In genomic region chr9:67795205-67795675, GRCm38 (mm10) we compare ENCODE assay signal across 9 mouse cellular contexts. TPM values are rescaled to one million over a fixed set of nuclear protein-coding genes. Genes with fewer than 3 reads are reported as not detected.
DNase-seq lines count a peak whose midpoint lies in the region; ATAC-seq and TF ChIP-seq lines count a peak whose summit lies in the region.
"Had no signal": no experiment of that assay in that cellular context is flagged by ENCODE, and none has a peak within 500 bp of the region (broad histone marks: within the 10 kb centered on the region; RNA-seq: fewer than 3 reads in every experiment).

No protein-coding gene starts in this region.

- H3K4me1 ChIP-seq in liver, adult 2 months (ENCODE audit: control insufficient read depth, insufficient read depth, low read length) = no peaks in the 10 kb centered on the region
- no peaks in the 10 kb centered on the region for H3K4me1 ChIP-seq in liver, embryonic 12.5 days
- H3K4me1 ChIP-seq in hindbrain, postnatal 0 days (ENCODE audit: insufficient read depth, low read length) = peaks cover 14% of the 10 kb centered on the region; the same call in 1 of the 2 replicates
- H3K4me1 ChIP-seq in stomach, embryonic 15.5 days = no peaks in the 10 kb centered on the region
- H3K4me1 ChIP-seq in kidney, embryonic 15.5 days = peaks cover 11% of the 10 kb centered on the region; the same call in 1 of the 2 replicates

- no peak for ATAC-seq in liver, embryonic 12.5 days
- ATAC-seq in hindbrain, postnatal 0 days = peak; percentile 66; the same call in 1 of the 2 replicates
- ATAC-seq in stomach, embryonic 15.5 days (ENCODE audit: insufficient read depth, low FRiP score, low read depth) = no peak
- no peak for ATAC-seq in kidney, embryonic 15.5 days (replicated peaks; ENCODE audit: low FRiP score)

- no peaks in the 10 kb centered on the region for H3K79me2 ChIP-seq in liver, adult 2 months (ENCODE audit: control insufficient read depth, insufficient read depth, low read length)

- TF ChIP-seq CTCF in liver, adult 2 months (IDR thresholded peaks at IDR 0.05; ENCODE audit: low read depth, low read length) = no peak
- TF ChIP-seq CTCF in hindbrain, postnatal 0 days (IDR thresholded peaks at IDR 0.05; ENCODE audit: low read depth) = no peak

- TF ChIP-seq POLR2A in liver, adult 2 months (IDR thresholded peaks at IDR 0.05; ENCODE audit: extremely low read depth, insufficient read depth, low read length) = no peak

- H3K4me3 ChIP-seq in liver, adult 2 months (ENCODE audit: insufficient read depth, low read depth, low read length) = no peak overlapping the region
- H3K4me3 ChIP-seq in liver, embryonic 12.5 days = no peak overlapping the region
- H3K4me3 ChIP-seq in hindbrain, postnatal 0 days (ENCODE audit: low read length) = no peak overlapping the region
- no peak overlapping the region for H3K4me3 ChIP-seq in stomach, embryonic 15.5 days (replicated peaks)
- no peak overlapping the region for H3K4me3 ChIP-seq in kidney, embryonic 15.5 days (replicated peaks)

- H3K27me3 ChIP-seq in liver, adult 2 months (ENCODE audit: control insufficient read depth, insufficient read depth, low read length) = no peaks in the 10 kb centered on the region
- peaks cover 14% of the 10 kb centered on the region for H3K27me3 ChIP-seq in liver, embryonic 12.5 days (replicated peaks)
- no peaks in the 10 kb centered on the region for H3K27me3 ChIP-seq in hindbrain, postnatal 0 days (ENCODE audit: insufficient read depth, low read length)
- H3K27me3 ChIP-seq in stomach, embryonic 15.5 days (replicated peaks) = no peaks in the 10 kb centered on the region
- H3K27me3 ChIP-seq in kidney, embryonic 15.5 days = no peaks in the 10 kb centered on the region

- no peak overlapping the region for H3K9ac ChIP-seq in liver, adult 2 months (ENCODE audit: low read depth, low read length)
- H3K9ac ChIP-seq in liver, embryonic 12.5 days = no peak overlapping the region
- H3K9ac ChIP-seq in hindbrain, postnatal 0 days (replicated peaks; ENCODE audit: low read length) = no peak overlapping the region
- H3K9ac ChIP-seq in stomach, embryonic 15.5 days = no peak overlapping the region
- H3K9ac ChIP-seq in kidney, embryonic 15.5 days = no peak overlapping the region

- intact Hi-C loops in heart, postnatal 10 days (cut with DNase I) = no loop called here

- no peaks in the 10 kb centered on the region for H3K9me3 ChIP-seq in liver, embryonic 12.5 days (replicated peaks)
- H3K9me3 ChIP-seq in hindbrain, postnatal 0 days (ENCODE audit: low read length) = no peaks in the 10 kb centered on the region
- H3K9me3 ChIP-seq in stomach, embryonic 15.5 days = no peaks in the 10 kb centered on the region
- no peaks in the 10 kb centered on the region for H3K9me3 ChIP-seq in kidney, embryonic 15.5 days (replicated peaks)

- no peak overlapping the region for H3K4me2 ChIP-seq in liver, embryonic 12.5 days
- peak overlapping the region; percentile 30 for H3K4me2 ChIP-seq in hindbrain, postnatal 0 days (ENCODE audit: low read depth, low read length)
- peak overlapping the region; percentile 8; the same call in 1 of the 2 replicates for H3K4me2 ChIP-seq in stomach, embryonic 15.5 days
- no peak overlapping the region for H3K4me2 ChIP-seq in kidney, embryonic 15.5 days

- WGBS in liver, adult 2 months = 48% methylated on average over 14 of the region's 14 CpGs
- 63% methylated on average over 14 of the region's 14 CpGs for WGBS in liver, embryonic 12.5 days (ENCODE audit: insufficient replicate concordance)
- 13% methylated on average over 14 of the region's 14 CpGs for WGBS in hindbrain, postnatal 0 days
- WGBS in stomach, embryonic 15.5 days = 59% methylated on average over 14 of the region's 14 CpGs
- 72% methylated on average over 14 of the region's 14 CpGs for WGBS in kidney, embryonic 15.5 days

- no peaks in the 10 kb centered on the region for H3K36me3 ChIP-seq in liver, adult 2 months (ENCODE audit: control insufficient read depth, insufficient read depth, low read length)
- H3K36me3 ChIP-seq in liver, embryonic 12.5 days = no peaks in the 10 kb centered on the region
- no peaks in the 10 kb centered on the region for H3K36me3 ChIP-seq in hindbrain, postnatal 0 days (ENCODE audit: insufficient read depth, low read length)
- H3K36me3 ChIP-seq in stomach, embryonic 15.5 days = no peaks in the 10 kb centered on the region
- no peaks in the 10 kb centered on the region for H3K36me3 ChIP-seq in kidney, embryonic 15.5 days

- peak; percentile 58 for DNase-seq in liver, adult 2 months (ENCODE audit: extremely low read depth, low read depth, low spot score)
- peak; percentile 82 for DNase-seq in hindbrain, postnatal 0 days (ENCODE audit: low spot score)
- peak; percentile 48 for DNase-seq in mesoderm, embryonic 11.5 days (ENCODE audit: low read depth, low spot score)
- no peak for DNase-seq in urinary bladder, adult 2 months (ENCODE audit: low spot score)
- DNase-seq in heart, postnatal 10 days = no peak

- no peak overlapping the region for H3K27ac ChIP-seq in liver, adult 2 months (replicated peaks; ENCODE audit: insufficient read depth, low read depth, low read length)
- H3K27ac ChIP-seq in liver, embryonic 12.5 days = no peak overlapping the region
- peak overlapping the region; percentile 57 for H3K27ac ChIP-seq in hindbrain, postnatal 0 days
- no peak overlapping the region for H3K27ac ChIP-seq in stomach, embryonic 15.5 days
- no peak overlapping the region for H3K27ac ChIP-seq in kidney, embryonic 15.5 days

RNA-seq across cellular contexts. Expression of gene C2cd4b, which starts 36.0 kb away (rescaled TPM):
- total RNA-seq in liver, adult 2 months (2014; rRNA removed) = not detected in 2 replicates
- not detected in 2 replicates for polyA plus RNA-seq in liver, adult 2 months (2012; rRNA removed)
- 0.12 TPM in 1 of 2 replicates, not detected in the other for polyA plus RNA-seq in liver, embryonic 12.5 days (2016; fragmentation: Nextera tagmentation; extraction: Ambion mirVana)
- total RNA-seq in hindbrain, postnatal 0 days (2014; rRNA removed) = 2.1 and 2.5 TPM in 2 replicates
- polyA plus RNA-seq in hindbrain, postnatal 0 days (2015; fragmentation: Nextera tagmentation; extraction: Ambion mirVana) = 3.2 and 4.0 TPM in 2 replicates
- polyA plus RNA-seq in stomach, embryonic 15.5 days (2015; fragmentation: Nextera tagmentation; extraction: Ambion mirVana) = 1.7 and 2.0 TPM in 2 replicates
- not detected in 2 replicates for polyA plus RNA-seq in urinary bladder, adult 2 months (2012; rRNA removed)
- polyA plus RNA-seq in kidney, embryonic 15.5 days (2015; fragmentation: Nextera tagmentation; extraction: Ambion mirVana) = 0.19 and 1.1 TPM in 2 replicates
- total RNA-seq in heart, postnatal 10 days (2021) = 1 to 10 TPM; 1.7 to 2.6 TPM
- total RNA-seq: hematopoietic stem cell, adult 5-6 weeks had no signal

RNA-seq across cellular contexts. Expression of gene C2cd4a, which starts 36.9 kb away (rescaled TPM):
- not detected in 2 replicates for total RNA-seq in liver, adult 2 months (2014; rRNA removed)
- polyA plus RNA-seq in liver, adult 2 months (2012; rRNA removed) = 0.07 TPM in 1 of 2 replicates, not detected in the other
- polyA plus RNA-seq in liver, embryonic 12.5 days (2016; fragmentation: Nextera tagmentation; extraction: Ambion mirVana) = 6.4 and 6.5 TPM in 2 replicates
- total RNA-seq in hindbrain, postnatal 0 days (2014; rRNA removed) = 4.4 TPM in 1 of 2 replicates, not detected in the other
- polyA plus RNA-seq in hindbrain, postnatal 0 days (2015; fragmentation: Nextera tagmentation; extraction: Ambion mirVana) = 0.54 and 0.59 TPM in 2 replicates
- polyA plus RNA-seq in stomach, embryonic 15.5 days (2015; fragmentation: Nextera tagmentation; extraction: Ambion mirVana) = 1.9 and 2.7 TPM in 2 replicates
- 0.48 and 0.59 TPM in 2 replicates for polyA plus RNA-seq in urinary bladder, adult 2 months (2012; rRNA removed)
- 1.1 and 1.6 TPM in 2 replicates for polyA plus RNA-seq in kidney, embryonic 15.5 days (2015; fragmentation: Nextera tagmentation; extraction: Ambion mirVana)
- not detected for total RNA-seq in heart, postnatal 10 days (2021)
- total RNA-seq: hematopoietic stem cell, adult 5-6 weeks had no signal

RNA-seq across cellular contexts. Expression of gene Vps13c, which starts 45.0 kb away (rescaled TPM):
- 29.7 and 34.6 TPM in 2 replicates for total RNA-seq in liver, adult 2 months (2014; rRNA removed)
- 4.8 and 4.9 TPM in 2 replicates for polyA plus RNA-seq in liver, adult 2 months (2012; rRNA removed)
- 9.7 and 11.7 TPM in 2 replicates for polyA plus RNA-seq in liver, embryonic 12.5 days (2016; fragmentation: Nextera tagmentation; extraction: Ambion mirVana)
- total RNA-seq in hindbrain, postnatal 0 days (2014; rRNA removed) = 23.1 and 25.8 TPM in 2 replicates
- polyA plus RNA-seq in hindbrain, postnatal 0 days (2015; fragmentation: Nextera tagmentation; extraction: Ambion mirVana) = 7.5 TPM in 2 replicates
- 6.1 and 6.7 TPM in 2 replicates for polyA plus RNA-seq in stomach, embryonic 15.5 days (2015; fragmentation: Nextera tagmentation; extraction: Ambion mirVana)
- 18.8 and 19.7 TPM in 2 replicates for polyA plus RNA-seq in urinary bladder, adult 2 months (2012; rRNA removed)
- 4.1 and 4.3 TPM in 2 replicates for polyA plus RNA-seq in kidney, embryonic 15.5 days (2015; fragmentation: Nextera tagmentation; extraction: Ambion mirVana)
- 10 to 100 TPM; 33.1 to 41.8 TPM for total RNA-seq in heart, postnatal 10 days (2021)

Comparison
In these comparisons a context has a peak if more than half of its experiments do, and no peak if none do; other contexts are left out.
1. DNase-seq: peak in liver, adult 2 months (single experiment), hindbrain, postnatal 0 days (single experiment) and mesoderm, embryonic 11.5 days (single experiment); none in urinary bladder, adult 2 months (single experiment) and heart, postnatal 10 days (0 of 2).
2. H3K4me2 ChIP-seq: peak in hindbrain, postnatal 0 days (single experiment) and stomach, embryonic 15.5 days (single experiment); none in liver, embryonic 12.5 days (single experiment) and kidney, embryonic 15.5 days (single experiment).